Mouse (Mus musculus): ENCODE measurements around the gene Tbc1d9.

- TF ChIP-seq CTCF (IDR thresholded peaks at IDR 0.05; ENCODE audit: borderline replicate concordance, insufficient read depth, low read length): no peak
- no peak for TF ChIP-seq POLR2A (IDR thresholded peaks at IDR 0.05; ENCODE audit: low read depth, low read length)
These were observed 30.1 kb upstream of the Tbc1d9 start for GRCm38 (mm10) chr8:83135086-83135485.
